Mouse (Mus musculus): Measurements from ENCODE around the gene Dync2li1.
A peak's percentile ranks its signal among the peaks of the same experiment; 100 is the strongest.

Dync2li1 gene

DNA sequence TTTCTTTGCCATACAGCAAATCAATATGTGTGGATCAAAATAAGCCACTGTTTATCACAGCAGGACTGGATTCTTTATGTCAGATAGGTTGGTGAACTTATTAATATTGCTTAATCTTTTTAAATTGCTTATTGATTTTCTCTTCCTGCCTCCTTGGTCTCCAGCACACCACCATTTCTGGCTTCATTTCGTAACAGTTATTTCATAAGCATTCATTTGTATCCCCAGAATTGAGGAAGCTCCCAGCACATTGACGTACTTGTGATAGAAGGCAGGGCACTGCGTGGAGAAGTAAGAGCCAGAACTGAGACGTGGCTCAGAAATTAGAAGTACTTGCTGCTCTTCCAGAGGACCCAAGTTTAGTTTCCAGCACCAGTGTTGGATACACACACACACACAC, 21.3 kb downstream of the Dync2li1 start:
- no peak for DNase-seq

DNA sequence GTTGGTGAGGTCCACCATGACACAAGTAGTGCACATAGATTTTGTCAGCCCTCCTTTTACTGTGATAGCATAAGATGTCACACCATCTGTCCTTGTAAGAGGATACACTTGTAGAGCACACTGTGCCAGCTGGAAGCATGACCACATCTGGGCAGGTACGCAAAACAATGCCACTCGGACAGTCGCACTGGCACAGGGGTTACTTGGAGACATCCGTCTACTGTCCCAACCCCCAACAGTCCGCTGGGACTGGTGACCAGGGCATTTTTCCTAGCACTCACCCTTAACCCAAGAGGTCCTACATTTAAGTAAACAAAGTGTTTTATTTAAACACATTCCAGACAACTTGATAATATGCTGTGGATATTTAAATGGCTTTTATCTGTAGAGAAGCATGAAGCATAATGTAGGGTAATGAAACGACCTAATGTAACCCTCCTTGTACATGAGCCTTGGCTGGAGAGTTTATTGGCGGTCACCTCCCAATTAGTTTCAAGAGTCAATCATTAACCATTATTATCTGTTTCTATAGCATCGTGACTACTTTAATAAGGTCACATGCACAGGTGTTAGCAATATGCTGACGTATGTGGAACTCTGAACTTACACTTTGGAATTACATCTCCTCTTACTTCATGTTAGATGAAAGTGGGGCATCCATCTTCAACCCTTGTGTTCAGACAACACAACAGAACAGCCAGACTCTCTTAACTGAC, 24.2 kb downstream of the Dync2li1 start:
- no peak for DNase-seq

DNA sequence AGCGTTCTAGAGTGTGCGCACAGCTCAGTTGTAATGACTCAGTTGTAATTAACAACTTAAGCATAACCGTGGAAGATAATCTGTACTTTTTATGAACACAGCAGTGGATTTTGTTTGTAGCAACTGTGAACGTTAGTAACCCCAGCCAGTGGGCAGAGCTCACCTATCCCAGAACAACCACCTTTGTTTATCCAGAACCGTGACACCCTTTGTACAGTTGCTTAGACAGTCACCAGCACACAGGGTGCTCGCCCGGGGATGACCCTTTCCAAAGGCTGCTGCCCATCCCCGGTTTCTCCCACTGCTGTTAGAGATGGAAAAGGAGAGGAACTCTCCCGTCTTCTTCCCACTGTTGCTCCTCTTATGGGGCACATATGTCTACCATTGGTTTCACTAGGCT, 27.2 kb downstream of the Dync2li1 start:
- no peak for DNase-seq

DNA sequence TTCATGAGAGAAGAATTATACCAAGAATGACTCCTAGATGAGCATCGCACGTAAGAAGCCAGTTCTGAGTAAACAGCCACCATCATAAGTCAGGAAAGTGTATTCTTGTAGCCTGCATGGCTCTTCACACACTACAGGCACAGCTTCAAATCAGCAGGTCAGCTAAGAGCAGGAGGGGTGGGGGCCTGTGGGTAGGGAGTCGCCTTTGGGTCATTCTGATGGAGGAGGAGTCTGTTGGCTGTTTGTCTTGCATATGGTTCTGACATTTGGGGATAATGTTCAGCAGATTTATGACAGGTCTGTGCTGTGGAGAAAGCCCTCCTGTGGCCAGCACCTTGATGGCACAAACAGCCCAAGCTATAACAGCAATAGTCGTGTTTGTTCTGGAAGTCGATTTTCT, 29.9 kb downstream of the Dync2li1 start:
- DNase-seq, result no peak

DNA sequence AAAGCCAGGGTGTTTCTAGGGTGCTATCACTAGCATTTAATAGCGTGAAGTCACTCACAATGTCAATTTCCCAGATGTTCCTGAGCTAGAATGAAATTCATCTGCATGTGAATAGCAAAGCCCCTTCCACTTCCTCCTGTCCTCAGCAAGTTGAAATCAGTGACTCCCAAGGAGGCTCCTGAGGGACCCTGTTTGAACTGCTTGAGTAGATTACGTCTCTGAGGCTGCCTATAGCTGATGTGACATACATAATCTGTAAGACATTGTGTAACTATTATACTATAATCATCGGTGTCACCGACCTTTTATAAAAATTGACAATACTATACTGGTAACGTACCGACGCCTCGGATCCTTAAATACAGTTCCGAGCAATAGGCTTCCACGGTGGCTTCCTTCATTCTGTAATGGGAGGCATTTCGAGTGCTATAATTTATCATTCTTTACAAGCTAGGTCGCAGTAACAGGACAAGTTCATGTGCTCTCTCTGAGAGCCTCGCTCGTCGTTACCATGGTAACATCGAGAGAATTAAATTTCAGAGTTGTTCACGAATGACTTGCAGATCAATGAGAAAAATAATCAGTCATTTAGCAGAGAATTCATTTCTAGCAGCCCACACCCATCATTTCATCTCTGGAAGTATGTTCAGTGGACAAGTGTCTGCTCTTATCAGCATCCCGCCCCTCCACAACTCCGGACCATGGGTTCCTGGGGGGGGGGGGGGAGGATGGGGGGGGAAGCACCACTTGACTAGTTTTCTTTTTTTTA, 30.5 kb downstream of the Dync2li1 start:
- no peak for DNase-seq

DNA sequence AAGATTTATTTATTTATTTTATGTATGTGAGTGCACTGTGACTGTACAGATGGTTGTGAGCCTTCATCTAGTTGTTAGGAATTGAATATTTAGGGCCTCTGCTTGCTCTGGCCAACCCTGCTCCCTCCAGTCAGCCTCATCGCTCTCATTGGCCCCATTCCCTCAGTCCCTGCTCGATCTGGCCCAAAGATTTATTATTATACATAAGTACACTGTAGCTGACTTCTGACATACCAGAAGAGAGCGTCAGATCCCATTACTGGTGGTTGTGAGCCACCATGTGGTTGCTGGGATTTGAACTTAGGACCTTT, 31.1 kb downstream of the Dync2li1 start:
- no peak for DNase-seq

DNA sequence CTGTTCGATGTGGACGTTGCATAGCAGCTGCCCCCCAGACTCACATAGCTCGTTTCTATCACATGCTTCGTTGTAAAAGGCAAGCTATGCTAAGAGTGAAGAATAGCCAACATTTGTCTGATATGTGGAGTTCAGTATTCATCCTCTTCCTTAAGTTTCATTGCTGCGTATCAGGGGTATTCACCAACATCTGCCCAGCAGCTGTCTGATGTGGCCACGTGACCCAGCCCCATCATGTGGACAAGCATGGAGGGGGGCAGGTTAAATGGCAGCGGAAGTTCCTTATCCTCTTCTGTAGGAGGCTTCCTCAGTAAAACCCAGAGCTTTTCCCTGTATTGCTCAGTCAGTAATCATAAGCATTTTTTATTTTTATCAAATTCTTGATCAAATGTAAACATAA, 31.5 kb downstream of the Dync2li1 start:
- no peak for DNase-seq

DNA sequence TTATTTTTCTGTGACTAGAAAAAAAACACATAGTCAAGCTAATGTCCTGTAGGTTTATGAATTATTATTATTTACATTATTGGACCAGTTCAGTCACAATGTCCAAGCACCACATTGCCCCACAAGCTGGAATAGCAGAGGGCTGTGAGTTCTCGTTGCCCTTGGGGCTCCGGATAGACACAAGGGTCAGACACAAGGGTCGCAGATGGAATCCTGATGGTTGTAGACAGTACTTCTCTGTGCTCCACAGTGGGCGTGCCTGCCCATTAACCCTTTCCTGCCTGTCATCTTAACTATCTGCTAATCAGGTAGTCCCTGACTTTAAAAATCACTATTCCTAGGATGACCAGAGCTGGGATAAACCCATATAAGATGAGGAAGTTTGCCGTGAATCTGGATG, 31.9 kb downstream of the Dync2li1 start:
- no peak for DNase-seq

DNA sequence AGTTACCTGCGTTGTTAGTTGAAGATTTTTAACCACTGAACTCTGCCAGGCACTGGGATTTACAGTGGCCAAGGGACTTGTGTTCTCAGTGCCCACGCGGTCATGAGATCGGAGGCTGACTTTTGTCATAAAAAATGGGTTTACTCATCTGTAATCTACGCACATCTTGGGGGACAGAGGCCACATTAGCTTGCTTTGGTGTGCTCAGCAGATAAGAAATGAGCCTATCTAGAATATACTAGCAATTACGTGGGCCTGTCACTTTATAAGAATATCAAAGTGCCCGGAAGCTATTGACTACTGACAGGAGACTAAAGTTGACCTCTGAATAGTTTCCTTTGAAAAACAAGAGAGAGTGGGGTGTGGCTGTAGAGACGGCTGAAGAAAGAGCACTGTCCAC, 32.7 kb downstream of the Dync2li1 start:
- no peak for DNase-seq

DNA sequence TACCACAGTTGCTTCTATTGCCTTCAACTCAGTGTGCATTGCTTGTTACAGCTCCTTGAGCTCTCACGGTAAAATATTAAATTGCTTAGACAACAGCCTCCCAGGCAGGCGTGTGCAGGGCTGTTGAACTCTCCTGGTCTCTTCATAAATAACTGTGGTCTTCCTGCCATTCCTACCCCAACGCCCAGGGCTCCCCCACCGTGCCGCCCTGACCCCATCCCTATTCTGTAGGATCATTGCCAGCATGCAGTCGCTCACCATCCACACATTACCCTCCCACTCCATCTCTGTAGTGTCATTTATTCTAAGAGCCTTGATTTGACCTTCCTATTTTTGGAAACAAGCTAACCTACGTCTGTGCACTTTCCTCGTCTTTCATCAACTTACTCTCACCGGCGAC, 38.8 kb downstream of the Dync2li1 start:
- no peak for DNase-seq

DNA sequence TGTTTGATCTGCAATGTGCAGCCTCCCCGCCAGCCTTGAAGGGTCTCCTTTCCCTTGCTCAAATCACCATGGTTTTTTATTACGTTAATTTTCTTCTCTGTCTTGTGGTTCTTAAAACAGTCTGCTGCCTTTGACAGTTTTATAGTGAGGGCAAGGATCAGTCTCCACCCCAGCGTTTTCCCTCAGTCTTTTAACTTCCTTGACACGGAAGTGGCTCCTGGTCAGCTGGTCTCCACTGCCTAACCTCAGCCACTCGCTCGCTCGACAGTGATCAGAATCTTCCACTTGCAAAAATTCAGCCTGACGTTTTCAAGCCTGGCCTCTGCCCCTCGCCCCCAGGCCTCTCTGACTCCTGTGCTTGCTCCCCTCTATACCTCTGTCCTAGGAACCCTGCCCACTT, 39.4 kb downstream of the Dync2li1 start:
- peak; percentile 32 to 54 for DNase-seq

DNA sequence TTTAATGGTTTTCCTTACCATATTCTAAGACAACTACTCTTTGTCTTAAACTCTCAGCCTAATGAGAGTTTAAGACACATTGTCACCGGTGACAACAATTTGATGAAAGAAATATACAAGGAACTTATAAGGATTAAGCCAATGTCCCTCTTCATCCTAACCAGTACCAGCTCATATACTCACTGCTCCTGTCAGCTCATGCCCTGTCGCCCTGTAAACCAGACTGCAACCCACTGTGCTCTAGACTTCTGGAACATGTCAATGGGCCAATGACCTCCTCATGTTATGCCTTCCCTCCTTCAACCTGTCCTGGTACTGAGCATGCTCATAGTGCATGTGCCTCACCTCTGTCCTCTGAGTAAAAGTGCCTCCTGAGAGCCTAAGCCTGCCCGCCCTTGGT, 41.6 kb downstream of the Dync2li1 start:
- no peak for DNase-seq

DNA sequence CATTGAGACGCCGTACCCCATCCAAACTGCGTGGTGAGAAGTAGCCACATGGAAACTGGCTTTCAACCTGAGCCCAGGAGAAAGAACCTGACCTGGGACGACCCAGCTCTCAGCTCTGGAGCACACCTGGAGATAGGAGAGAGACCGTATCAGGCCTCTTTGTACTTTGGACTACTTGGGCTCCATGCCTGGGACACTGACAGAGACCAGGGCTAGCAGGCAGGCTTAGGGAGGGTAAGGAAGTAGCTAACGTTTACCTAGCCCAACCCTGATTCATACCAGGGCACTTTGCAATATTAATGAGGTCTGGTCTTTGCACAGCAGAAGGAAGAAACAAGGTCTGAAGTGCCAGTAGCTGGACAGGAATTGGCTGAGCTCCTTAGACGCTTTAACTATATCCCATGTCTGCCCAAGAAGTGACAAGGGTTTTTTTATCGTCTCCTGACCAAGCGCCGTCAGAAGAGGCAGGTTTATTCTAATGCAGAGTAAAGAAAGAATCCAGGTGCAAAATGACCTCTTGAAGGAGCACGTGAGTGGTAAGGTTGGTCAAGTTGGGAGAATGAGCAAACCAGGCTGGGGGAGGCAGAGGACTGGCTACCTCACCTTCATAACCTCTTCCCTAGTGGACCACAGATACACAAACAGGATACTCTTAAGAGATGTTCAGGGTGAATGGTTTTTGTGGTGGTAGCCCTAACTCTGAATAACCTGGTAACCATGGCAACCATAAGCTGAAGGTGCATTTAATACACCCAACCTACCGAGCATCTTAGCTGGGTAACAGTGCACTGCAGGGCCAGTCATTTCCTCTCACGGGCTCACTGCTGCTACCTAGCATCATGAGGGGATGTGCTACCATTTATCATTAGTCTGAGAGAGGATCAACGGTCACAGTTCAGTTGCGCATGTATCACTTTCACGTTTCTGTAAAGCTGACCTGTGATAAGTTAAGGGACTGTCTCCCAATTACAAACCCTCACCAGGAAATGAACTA, 46.4 kb downstream of the Dync2li1 start:
- peak; percentile 66 to 86 for DNase-seq

DNA sequence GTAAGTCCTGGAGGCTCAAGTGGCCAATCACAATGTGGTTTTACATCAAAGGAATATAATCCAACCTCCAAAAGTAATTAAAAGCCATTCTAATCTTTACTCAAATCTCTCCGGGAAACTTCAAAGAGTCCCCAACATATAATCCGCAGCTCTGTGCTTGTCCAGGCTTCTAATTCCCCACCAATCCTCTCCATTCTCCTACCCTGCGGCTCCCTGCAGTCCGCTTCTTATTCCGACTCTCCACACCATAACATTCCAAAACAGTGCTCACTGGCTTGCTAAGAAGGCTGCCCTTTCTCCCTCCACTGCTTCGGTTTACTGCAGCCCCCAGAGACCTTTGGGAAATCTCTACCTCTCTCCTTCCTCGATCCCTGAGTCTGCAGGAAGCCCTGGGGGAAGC, 47.8 kb downstream of the Dync2li1 start:
- no peak for DNase-seq

DNA sequence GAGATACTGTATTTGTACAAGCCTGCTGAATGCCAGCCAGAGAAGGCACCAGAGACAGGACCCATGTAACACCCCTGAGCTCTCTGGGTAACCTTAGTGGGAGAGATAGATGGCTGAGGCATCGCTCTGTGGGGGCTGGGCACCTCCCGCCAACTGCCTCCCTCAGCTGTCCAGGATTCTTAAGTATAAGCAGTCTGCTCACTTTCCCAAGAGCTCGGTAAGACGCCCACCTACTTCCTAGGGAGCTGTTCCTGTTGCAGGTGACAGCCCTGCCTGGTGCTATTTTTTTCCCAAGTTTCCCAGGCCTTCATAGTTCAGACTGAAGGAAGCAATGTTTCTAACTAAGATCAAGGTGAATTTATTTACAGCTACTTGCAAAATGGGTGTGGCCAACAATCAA, 48.9 kb downstream of the Dync2li1 start:
- no peak for DNase-seq

DNA sequence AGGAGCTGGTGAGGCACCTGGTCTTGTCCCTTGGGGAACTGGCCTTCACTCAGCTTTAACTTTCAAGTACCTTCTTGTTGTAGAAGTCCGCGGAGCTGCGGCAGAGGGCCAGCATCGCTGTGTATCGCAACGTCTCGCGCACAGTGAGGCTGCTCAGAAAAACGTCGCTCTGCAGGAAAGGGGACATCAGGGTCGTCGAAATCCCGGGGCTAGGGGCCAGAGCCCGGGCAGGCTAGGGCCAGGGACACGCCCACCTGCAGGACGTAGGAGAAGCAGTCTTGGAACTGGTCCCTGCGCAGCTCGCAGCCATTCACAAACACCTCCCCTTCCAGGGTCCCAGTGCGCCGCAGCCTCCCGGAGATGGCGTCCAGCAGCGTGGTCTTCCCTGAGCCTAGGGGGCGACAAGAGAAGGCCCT, 49.7 kb downstream of the Dync2li1 start, which contains the start of gene Abcg8:
Abcg8 (plus strand) TSS at position 352 of the 416 bp plus-strand sequence.
- peak; percentile 40 to 49 for DNase-seq

DNA sequence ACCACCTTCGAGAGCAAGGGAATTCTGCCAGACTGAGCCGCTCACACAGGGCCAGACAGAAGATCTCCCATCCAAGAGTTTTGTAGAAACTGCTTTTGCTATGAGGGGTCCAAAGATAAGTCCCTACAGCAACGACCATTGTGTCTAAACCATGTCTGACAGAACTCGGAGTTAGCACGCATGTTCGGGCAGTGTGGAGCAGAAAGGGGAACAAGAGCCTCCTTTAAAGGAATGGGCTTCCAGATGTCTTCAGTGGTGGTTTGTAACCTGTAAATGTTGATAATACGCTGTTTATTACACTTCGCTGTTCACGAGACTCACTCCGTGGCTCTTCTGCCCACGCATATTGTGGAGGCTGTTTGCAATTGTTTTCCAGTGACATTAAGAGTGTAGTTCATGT, 51.3 kb downstream of the Dync2li1 start:
- no peak for DNase-seq

DNA sequence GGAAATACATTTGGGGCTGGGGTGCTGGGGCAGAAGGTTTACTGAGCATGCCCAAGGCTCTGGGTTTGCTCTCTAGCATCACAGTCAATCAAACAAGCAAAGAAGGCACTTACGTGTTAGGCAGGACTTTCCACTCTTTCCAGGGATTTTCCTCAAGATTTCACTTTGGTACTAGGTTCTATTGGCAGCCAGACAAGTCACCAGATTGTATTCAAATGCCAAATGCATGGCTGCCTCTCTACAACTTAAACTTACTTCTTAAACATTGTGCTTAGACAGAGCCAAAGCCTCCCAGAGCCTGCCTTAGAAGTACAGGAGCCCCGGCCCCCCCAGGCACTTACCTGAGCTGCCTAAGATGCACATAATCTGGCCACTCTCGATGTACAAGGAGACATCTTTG, 55.4 kb downstream of the Dync2li1 start:
- DNase-seq, result no peak

DNA sequence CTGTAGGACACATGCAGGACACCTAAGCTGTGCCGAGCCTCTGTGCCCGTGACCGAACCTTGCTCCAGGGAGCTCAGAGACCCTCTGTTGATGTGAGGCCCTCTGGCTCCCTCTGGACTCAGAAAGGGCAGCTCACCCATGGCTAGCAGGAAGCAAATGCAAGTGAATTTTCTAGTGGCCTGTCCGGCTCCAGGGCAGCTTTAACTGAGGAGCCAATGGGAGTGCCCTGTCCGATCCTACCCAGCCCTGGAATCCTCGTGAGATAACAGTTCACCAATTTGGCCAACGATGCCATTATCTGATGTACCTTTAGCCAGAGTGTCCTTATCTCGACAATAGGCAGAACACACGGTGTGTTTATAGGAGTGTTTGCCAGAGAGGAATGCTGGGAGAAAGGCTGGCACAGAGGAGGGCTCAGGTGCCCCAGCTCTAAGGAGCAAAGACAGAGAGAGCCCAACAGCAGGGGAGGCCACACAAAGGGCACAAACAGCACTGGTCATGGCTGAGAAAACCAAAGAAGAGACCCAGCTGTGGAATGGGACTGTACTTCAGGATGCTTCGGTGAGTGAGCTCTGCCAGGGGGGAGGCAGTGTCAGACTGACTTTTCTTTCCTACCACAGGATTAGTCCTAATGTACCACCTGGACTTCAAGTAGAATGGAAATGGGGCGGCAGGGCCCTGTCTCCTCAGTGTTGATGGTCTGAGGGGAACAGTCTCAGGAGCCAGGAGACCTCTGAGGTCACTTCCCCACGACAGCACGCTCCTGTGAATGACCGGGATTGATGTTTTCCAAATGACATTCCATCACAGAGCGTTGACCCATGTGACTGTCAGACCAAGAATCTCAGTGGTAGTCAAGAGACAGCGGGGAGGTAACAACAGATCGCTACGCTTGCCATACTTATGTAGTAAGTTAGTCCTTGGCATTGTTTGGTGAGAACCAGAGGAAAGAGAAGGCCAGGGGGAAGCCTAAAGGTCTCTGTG, 56.7 kb downstream of the Dync2li1 start, which contains the start of gene Abcg5:
Abcg5 (minus strand) TSS at position 278 of the 984 bp plus-strand sequence.
- no peak for DNase-seq

DNA sequence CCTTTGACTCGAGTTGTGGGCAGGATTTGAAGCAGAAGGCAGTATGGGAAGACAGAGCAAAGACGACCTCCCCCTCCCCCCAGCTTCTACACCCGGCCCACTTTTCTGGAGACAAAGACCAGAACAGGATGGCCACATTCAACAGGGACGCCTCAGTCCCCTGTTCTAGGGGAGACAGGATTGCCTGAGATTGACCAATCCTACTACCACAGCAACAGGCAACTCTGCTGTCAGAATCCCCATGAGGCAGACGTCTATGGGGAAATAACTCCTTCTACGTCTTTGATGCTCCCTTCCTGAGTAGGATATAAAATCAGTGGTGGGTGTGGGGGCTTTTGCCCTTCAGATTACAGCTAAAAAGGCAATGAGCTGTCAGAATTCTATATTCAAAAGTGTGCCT, 58.0 kb downstream of the Dync2li1 start:
- DNase-seq, result no peak

DNA sequence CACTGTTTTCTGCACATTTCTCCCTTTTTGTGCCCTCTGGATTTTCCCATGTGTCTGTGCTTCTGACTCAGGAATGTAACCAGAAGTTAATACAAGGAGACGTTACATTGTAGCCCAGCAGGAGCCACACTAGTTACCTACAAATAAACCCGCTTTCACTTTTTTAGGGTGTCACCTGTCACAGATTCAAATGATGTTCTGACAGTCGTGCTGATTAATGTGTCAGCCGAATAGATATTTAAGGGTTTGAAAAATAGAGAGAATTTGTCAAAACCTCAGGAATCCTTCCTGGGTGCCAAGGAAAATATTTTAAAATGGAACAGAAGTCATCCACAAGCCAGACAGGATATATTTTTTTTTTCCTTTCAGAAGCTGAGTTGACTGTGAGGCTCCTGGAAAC, 59.0 kb downstream of the Dync2li1 start:
- no peak for DNase-seq

DNA sequence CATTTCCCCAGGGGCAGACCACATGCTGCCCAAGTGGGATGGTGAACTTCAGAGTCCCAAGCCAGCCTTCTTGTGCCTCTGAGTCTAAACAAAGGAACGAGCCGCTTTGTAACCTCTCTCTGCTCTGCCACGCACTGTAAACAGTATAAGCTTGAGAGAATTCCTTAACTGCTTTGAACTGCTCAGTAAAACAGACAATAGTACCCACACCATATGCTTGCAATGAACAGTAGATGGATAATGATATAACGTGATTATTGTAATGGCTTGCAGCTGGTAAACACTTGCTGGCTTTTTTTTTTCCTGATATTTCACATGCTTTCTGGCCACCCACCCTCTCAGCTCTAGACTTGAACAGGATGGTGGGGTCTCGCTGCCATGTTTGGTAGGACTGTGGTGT, 61.7 kb downstream of the Dync2li1 start:
- DNase-seq, result no peak

Measured in kidney, postnatal 25 days (tissue).